Mouse (Mus musculus): ENCODE measurements around the gene Isoc2a.

Gene Isoc2a

DNA sequence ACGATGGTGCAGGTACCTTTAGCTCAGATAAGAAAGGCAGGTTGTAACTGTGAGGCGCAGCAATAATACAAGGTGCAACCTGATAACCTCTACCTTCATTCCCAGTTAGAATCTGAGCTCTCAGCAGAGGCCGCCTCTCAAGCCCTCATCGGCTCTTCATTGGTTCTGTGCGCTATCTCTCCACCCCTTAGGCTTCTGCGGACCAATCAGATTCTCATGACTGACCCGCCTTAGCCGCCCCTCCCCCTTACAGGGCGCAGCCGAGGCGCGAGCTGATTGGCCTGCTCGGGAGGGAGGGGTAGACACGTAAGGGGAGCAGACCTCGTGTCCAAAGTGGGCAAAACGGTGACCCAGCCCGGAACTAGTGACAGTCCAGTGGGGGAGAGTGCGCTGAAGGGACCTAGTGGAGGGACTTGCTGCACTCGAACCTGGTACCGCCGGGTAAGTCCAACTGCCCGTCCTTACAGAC is at the start of gene Isoc2a:
Gene Isoc2a, plus strand, starts transcription at position 401 of the 469 bp plus-strand sequence.
- peak; percentile 96 for DNase-seq

DNA sequence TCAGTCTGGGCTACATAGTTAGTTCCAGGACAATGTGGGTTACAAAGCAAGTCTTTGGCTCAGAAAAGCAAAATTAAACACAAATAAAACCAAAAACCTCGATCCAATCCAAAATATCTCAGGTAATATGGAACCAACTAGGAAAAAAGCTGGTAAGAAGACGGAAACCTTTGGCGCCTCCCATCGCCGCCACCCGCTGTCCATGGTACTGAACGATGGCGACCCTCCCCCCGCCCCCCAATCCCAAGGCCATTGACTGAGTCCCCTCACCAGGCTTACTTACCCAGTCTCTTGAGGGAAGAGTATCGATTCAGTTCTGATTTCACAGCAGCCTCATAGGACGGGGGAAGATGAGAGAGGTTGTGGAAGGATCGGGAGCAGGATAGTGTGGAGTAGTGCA is 46.5 kb upstream of the Isoc2a start:
- DNase-seq, result no peak

DNA sequence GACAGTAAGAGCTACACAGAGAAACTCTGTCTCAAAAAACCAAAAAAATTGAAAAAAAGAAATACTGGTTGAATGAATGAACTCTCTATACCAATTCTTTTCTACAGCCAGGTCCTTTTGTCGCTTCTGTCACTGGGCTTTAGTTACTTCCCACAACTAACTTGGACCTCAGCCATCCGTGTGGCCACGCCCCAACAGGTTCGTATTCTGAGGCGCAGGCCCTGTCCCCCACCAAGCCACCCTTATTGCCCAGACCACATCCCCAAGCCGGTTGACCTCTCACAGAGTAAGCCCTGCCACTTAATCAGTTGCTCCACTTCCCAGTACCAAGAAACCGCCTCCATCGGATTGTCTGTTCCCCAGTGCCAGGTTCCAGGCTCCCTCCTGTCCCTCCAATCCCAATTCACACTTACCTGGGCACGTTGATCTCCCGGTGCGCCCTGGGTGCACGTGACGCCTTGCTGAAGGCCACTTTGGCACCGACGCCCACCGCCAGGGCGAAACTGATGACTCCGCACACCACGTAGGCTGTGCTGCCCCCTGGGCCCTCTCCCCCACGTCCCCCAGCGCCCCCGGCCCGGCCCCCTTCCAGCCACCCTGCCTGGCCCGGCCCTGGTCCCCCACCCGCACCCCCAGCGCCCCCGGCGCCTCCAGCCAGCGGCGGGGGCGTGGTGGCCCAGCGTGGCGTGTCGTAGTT is 41.2 kb upstream of the Isoc2a start:
- DNase-seq, result peak; percentile 24

DNA sequence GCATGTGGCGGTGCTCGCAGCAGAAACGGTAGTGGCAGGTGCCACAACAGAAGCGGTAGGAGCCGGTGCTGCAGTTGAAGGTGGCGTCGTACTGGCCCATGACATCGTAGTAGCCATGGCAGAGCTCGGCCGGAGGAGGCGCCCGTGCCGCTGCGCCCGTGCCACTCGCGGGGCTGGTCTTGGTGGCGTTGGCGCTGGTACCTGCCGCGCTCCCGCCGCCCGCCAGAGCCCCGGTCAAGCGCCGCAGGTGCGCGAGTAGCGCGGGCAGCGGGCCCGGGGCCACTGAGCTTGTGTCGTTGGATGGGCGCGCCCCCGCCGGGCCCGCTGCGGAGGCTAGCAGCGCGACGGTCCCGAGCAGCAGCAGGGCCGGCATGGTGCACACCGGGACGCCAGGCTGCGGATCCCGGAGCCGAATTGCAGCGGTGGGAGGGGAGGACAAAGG is 40.6 kb upstream of the Isoc2a start:
- peak; percentile 86 for DNase-seq

- DNase-seq, result no peak
These were observed 39.3 kb upstream of the Isoc2a start for GRCm38 (mm10) chr7:4837639-4838038.

- DNase-seq, result no peak
These were observed 34.9 kb upstream of the Isoc2a start for GRCm38 (mm10) chr7:4842077-4842476.

DNA sequence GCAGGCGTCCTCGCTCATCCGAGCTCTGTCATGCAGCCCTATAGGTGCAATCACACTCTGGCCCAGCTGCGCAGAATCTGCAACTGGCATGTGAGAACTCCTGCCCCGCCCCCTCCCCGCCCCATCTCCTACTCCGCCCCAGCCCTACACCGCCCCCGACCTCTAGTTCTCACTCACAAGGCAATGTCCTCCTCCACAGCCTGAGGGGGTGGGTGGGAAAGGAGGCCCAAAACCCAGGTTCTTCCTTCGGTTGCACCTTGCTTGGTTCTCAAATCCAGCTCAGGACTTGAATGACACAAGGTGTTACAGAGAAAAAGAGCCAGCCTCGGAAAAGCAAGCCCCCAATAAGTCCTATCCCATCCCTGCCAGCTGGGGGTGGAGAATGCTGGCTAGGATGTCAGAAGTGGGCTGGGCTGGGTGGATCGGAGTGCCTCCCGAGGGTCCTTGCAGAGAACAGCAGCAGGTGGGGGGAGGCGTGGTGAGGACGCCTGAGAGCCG is 34.3 kb upstream of the Isoc2a start:
- no peak for DNase-seq

DNA sequence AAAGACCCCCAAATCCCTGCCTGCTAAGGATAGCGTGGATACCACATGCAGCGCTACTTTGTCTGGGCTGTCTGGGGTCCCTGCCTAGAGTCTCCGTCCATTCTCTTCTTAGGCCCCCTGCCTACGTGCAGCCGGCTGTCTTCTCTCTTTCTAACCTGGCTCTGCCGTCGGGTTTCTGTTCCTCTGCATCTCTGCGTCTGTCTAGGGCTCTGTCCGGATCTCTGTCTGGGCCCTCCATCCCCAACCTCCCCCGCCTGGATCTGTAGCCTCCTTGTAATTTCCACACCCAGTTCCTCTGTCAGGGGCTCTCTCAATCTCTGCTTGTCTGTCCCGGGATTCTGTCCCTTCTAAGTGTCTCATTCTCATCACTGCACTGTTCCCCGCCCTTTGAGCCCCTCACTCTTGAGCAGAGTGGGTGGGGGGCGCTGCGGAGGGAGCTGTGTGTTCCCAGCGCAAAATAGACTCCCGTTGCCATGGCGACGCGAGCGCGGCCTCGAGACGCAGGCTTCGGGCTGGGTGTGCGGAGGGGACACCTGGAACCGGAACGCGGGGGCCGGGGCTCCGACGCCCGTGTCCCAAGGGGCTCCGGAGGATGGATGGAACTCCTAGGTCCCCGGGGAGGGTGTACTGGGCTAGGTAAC is 33.2 kb upstream of the Isoc2a start:
- no peak for DNase-seq

- DNase-seq, result no peak
These were observed 32.6 kb upstream of the Isoc2a start, which contains the start of gene Shisa7 for GRCm38 (mm10) chr7:4844245-4844916. TSS of gene Shisa7 (minus strand) at chr7:4844696.

DNA sequence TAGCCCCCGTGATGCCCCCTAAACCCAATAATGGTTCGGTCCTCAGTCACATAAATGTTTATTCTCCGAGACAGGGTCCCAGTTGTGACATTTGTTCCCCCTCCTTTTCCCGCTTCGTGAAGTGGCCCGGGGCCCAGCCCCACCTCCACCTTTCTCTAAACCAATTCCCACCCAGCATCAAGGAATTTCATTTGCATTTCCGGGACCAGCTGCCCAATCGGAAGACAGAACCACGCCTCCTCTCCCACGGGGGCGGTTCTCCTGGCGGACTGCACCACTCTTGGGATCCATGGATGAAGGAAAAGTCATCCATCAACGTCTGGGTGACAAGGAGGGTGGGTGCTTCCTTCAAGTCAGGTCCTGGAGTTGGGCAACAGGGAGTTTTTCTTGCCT is 32.0 kb upstream of the Isoc2a start:
- DNase-seq, result peak; percentile 68

- DNase-seq, result no peak
These were observed 27.6 kb upstream of the Isoc2a start for GRCm38 (mm10) chr7:4849372-4849771.

DNA sequence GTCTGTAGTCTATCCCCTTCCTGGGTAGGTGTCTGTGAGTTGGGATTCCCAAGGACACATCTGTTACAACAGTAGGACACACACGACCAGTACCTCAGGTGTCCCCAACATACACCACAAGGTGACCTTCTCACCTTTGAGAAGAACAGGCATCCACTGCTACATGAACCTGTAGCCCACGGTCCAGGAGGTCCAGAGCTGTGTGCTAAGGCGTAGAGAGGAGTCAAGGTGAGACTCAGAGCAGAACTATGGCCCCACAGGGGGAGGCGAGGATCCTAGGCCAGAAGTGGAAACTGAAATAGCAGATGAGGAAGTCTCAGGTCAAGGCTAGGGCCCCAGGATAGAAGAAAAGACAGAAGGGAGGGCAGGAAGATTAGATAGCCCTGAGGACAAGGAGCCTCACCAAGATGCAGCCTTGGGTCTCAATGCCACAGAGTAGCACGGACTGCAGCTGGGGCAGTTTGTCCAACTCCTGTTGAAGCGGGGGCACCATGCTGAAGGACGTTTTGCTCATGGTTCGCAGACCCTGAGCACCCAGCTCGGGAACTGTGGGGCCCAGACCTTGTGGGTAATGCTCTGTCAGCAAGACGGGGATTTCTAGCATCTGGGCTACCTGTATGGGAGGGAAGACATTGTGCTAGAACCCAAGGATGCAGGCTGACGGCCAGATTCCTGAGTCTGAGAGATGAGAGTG is 26.2 kb upstream of the Isoc2a start:
- no peak for DNase-seq

DNA sequence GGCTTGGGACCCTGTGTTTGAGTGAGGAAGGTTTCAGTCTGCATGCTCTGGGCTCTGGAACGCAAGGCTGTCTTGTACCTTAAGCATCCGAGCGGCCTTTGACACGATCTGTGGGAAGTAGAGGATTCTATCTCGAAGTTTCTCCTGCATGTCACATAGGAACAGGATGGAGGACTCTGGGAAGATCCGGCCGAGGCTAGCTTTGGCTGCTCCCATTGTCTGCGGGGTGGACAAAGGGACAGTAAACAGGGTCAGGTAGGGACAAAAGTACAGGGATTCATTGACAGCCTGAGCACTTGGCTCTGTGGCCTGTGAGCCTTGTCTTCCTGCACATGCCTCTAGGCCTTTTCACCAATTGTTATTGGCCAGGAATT is 25.7 kb upstream of the Isoc2a start:
- DNase-seq, result no peak

DNA sequence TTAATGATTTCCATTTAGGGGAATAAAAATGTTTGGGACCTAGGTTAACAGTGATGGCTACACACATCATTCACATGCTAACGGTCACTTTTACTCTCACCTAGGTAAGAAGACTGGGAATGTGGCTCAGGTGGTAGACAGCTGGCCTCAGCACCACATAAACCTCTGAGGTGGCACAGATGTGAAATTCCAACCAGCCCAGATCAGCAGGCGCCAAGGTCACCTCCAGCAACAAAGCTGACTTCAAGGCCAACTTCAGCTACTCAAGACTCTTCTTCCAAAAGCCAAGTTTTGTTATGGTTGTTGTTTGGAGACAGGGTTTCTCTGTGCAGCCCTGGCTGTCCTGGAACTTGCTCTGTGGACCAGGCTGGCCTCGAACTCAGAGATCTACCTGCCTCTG is 23.3 kb upstream of the Isoc2a start:
- no peak for DNase-seq

DNA sequence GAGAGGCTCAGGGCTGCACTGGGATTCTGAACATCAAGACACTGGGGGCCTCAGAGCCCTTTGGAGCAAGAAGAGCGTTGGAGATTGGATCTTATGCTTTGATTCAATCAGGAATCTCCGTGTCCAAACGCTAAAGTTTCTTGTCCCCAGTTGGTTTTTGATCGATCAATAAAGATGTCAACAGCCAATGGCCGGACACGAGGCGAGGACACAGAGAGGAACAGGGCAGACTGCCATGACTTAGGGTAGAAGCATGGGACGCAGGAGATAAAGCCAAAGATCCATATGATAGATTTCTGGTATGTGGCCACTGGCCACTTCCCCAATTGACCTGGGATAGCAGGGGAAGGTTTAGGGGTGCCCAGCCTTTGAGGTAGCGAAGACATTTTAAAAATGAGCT is 20.4 kb upstream of the Isoc2a start:
- DNase-seq, result no peak

GRCm38 (mm10) chr7:4857321-4857720 is 19.6 kb upstream of the Isoc2a start:
- no peak for DNase-seq

GRCm38 (mm10) chr7:4859418-4859978 is 17.5 kb upstream of the Isoc2a start:
- no peak for DNase-seq

DNA sequence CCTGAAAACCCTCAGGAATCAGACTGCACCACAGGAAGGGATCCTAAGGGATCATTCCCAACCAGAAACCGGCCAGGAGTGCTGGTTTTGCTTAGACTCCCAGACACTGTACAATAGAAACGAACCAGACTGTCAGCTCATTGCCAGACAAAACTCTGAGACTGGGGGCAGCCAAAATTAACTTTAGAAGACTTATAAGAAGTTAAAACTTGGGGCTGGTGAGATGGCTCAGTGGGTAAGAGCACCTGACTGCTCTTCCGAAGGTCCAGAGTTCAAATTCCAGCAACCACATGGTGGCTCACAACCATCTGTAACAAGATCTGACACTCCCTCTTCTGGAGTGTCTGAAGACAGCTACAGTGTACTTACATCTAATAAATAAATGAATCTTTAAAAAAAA is 16.0 kb upstream of the Isoc2a start:
- peak; percentile 85 for DNase-seq

- DNase-seq, result peak; percentile 97
These were observed 13.9 kb upstream of the Isoc2a start for GRCm38 (mm10) chr7:4863041-4863440.

DNA sequence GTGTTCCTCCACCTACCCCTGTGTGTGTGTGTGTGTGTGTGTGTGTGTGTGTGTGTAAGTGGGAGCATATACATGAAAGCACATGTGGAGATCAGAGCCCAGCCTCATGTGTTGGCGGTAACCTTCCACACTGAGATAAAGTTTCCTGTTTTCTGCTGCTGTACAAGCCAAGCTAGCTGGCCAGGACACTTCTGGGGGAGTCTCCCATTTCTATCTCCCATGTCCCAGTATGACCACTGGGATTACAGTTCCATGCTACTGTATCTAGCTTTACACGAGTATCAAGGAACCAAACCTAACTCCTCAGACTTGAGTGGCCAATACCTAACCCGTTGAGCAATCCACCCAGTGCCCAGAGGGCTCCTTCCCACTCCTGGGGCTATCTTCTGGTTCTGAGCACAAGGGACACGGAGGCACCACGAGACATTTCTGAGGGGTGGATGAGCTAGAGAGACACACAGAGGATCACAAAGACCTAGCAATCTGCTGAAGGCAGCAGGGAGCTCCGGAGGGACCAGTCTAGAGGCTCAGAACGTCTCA is 13.3 kb upstream of the Isoc2a start:
- DNase-seq, result peak; percentile 40

DNA sequence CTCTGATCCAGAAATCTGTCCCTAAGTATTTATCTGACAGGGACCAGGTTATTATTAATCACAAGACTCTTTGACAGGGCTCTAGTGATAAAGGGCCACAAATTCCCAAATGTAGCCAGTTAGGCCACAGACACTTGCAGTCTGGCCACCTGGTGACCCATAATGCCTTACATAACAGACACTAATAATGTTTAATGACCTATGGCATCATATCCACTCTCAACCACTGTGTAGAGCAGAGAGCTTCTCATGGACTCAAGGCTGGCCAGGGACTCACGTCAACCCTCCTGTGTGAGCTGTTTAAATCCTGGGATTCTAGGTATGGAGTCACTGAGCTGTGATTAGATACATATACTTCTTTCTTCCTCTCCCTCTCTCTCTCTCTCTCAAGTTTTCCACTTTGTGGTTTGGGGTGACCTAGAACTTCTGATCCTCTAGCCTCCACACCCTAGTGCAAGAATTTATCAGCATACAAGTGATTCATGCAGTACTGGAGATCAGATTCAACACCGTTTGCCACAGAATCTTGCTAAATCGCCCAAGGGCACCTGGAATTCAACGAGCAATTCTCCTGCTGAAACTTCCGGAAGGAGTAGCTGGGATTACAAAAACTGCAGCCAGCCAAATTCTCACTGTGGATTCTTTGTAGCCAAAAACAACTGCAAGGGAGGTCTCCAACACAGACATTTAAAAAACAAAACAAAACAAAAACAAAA is 12.7 kb upstream of the Isoc2a start:
- peak; percentile 52 for DNase-seq

GRCm38 (mm10) chr7:4865090-4865489 is 11.9 kb upstream of the Isoc2a start:
- peak; percentile 73 for DNase-seq
